ENCODE assay signal across 8 mouse cellular contexts in the genomic region with DNA sequence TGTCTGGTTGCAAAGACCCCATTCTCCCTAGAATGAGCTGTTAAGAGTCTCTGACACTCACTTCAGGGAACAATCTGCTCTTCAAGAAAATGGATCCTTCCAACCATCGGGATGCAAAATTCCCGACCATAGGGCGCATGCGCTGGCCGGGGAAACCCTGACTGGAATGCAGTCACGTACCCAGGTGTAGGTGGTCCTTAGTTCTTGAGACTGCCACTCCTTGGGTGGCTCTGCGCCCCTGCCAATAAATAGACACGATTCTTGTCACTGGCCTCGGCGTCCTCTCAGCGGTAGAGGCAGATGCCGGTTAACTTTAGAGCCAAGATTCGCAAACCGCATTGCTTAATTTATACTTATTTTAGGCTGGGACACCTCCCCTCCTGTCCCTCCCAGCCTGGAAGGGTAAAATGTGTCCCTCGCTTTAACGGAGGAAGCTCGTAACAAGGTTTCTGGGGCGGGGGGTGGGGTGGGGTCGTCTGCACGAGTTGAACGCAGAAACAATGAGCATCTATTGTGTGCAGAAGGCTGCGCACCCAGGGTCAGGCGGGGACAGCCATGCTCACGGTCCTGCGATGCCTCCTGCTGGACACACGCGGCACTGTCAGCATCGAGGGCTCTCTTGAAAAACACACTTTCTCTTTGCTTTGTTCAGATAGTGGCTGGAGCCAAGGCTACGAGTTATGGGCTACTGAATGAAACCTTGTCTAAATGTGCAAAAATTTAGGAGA. TPM values are rescaled to one million over a fixed set of nuclear protein-coding genes. Genes with fewer than 3 reads are reported as not detected.
DNase-seq lines count a peak whose midpoint lies in the region; ATAC-seq lines count a peak whose summit lies in the region.

No protein-coding gene starts in this region.

- H3K9ac ChIP-seq in hindbrain, embryonic 16.5 days (ENCODE audit: low read depth, low read length), result peak overlapping the region; percentile 72

- ATAC-seq in common myeloid progenitor, adult 5-6 weeks (replicated peaks; ENCODE audit: low read depth, poor library complexity, severe bottlenecking), result peak; percentile 59
- peak; percentile 70 for ATAC-seq in hindbrain, embryonic 16.5 days

- peak overlapping the region; percentile 38 for H3K4me3 ChIP-seq in hindbrain, embryonic 16.5 days (ENCODE audit: low read length)
- no peak overlapping the region for H3K4me3 ChIP-seq in macrophage (ENCODE audit: inconsistent target)

- peaks cover 45% of the 10 kb centered on the region for H3K4me1 ChIP-seq in hindbrain, embryonic 16.5 days (ENCODE audit: control insufficient read depth, insufficient read depth, low read depth, low read length)

- 2% methylated on average over 29 of the region's 29 CpGs for WGBS in hindbrain, embryonic 16.5 days
- WGBS in macrophage (ENCODE audit: missing documents), result 17% methylated on average over 29 of the region's 29 CpGs

- peaks cover 22% of the 10 kb centered on the region for H3K36me3 ChIP-seq in hindbrain, embryonic 16.5 days (ENCODE audit: control insufficient read depth, insufficient read depth, low read length)
- peaks cover 23% of the 10 kb centered on the region for H3K36me3 ChIP-seq in macrophage (ENCODE audit: inconsistent target)

- H3K27me3 ChIP-seq in hindbrain, embryonic 16.5 days (replicated peaks; ENCODE audit: control insufficient read depth, insufficient read depth, low read length), result no peaks in the 10 kb centered on the region

- DNase-seq in adrenal gland, adult (ENCODE audit: inconsistent age in 2 of 2, low spot score in 1 of 2), result peak; percentile 89 to 96
- DNase-seq in gastrocnemius, adult 18-20 months (ENCODE audit: low spot score), result peak; percentile 87
- peak; percentile 88 to 89 for DNase-seq in left cerebral cortex, adult 18-20 months (ENCODE audit: low spot score in 2 of 2)
- peak; percentile 71 for DNase-seq in retina, postnatal 7 days (ENCODE audit: low read depth, low spot score)
- peak; percentile 96 for DNase-seq in thymus, postnatal 4 days

- H3K79me2 ChIP-seq in macrophage (ENCODE audit: inconsistent target), result peaks cover 33% of the 10 kb centered on the region

- H3K27ac ChIP-seq in hindbrain, embryonic 16.5 days (ENCODE audit: low read depth, low read length), result peak overlapping the region; percentile 93
- H3K27ac ChIP-seq in macrophage, result peak overlapping the region; percentile 33

- no peaks in the 10 kb centered on the region for H3K9me3 ChIP-seq in hindbrain, embryonic 16.5 days (ENCODE audit: control insufficient read depth, low read length)

- H3K4me2 ChIP-seq in hindbrain, embryonic 16.5 days (ENCODE audit: low read length), result peak overlapping the region; percentile 67

RNA-seq across cellular contexts. Expression of a gene that starts 1.6 kb away (rescaled TPM):
- 1,623 and 1,948 TPM in 2 replicates for total RNA-seq in common myeloid progenitor, adult 5-6 weeks (2017)
- 1,000 to 10,000 TPM; 1,320 to 1,335 TPM for total RNA-seq in gastrocnemius, adult 18-20 months (2021)
- polyA plus RNA-seq in hindbrain, embryonic 16.5 days (2015; fragmentation: Nextera tagmentation; extraction: Ambion mirVana), result 525 and 551 TPM in 2 replicates
- 100 to 1,000 TPM; 899 to 919 TPM for total RNA-seq in left cerebral cortex, adult 18-20 months (2021)
- total RNA-seq in macrophage (2018; cell fraction: chromatin; rRNA removed), result 100 to 1,000 TPM; 161 to 373 (median 228) TPM
- total RNA-seq in macrophage (2018; cell fraction: cytosol; rRNA removed), result 1,000 to 10,000 TPM in 11 of 26 experiments, 100 to 1,000 TPM in 15; 644 to 1,256 (median 896) TPM
- 100 to 1,000 TPM; 248 to 505 (median 331) TPM for total RNA-seq in macrophage (2018; cell fraction: nucleus; rRNA removed)
- polyA plus RNA-seq in macrophage (2018), result 749 to 1,081 TPM (median 1,012 TPM) in 3 replicates

RNA-seq across cellular contexts. Expression of a gene that starts 7.1 kb away (rescaled TPM):
- total RNA-seq in common myeloid progenitor, adult 5-6 weeks (2017), result 8.4 and 17.5 TPM in 2 replicates
- 10 to 100 TPM; 15.3 to 17.1 TPM for total RNA-seq in gastrocnemius, adult 18-20 months (2021)
- polyA plus RNA-seq in hindbrain, embryonic 16.5 days (2015; fragmentation: Nextera tagmentation; extraction: Ambion mirVana), result 47.1 and 56.9 TPM in 2 replicates
- 10 to 100 TPM; 27.8 to 28.8 TPM for total RNA-seq in left cerebral cortex, adult 18-20 months (2021)
- total RNA-seq in macrophage (2018; cell fraction: chromatin; rRNA removed), result 100 to 1,000 TPM in 1 of 26 experiments, 10 to 100 TPM in 25; 30.3 to 113 (median 63.8) TPM
- total RNA-seq in macrophage (2018; cell fraction: cytosol; rRNA removed), result 10 to 100 TPM; 18.8 to 27.9 (median 23.9) TPM
- total RNA-seq in macrophage (2018; cell fraction: nucleus; rRNA removed), result 10 to 100 TPM; 29.0 to 59.1 (median 42.5) TPM
- 19.6 to 22.5 TPM (median 21.5 TPM) in 3 replicates for polyA plus RNA-seq in macrophage (2018)

RNA-seq across cellular contexts. Expression of a gene that starts 8.0 kb away (rescaled TPM):
- 14.3 and 29.8 TPM in 2 replicates for total RNA-seq in common myeloid progenitor, adult 5-6 weeks (2017)
- 10 to 100 TPM; 25.5 to 28.4 TPM for total RNA-seq in gastrocnemius, adult 18-20 months (2021)
- 49.0 and 58.7 TPM in 2 replicates for polyA plus RNA-seq in hindbrain, embryonic 16.5 days (2015; fragmentation: Nextera tagmentation; extraction: Ambion mirVana)
- 10 to 100 TPM; 77.4 to 80.3 TPM for total RNA-seq in left cerebral cortex, adult 18-20 months (2021)
- 10 to 100 TPM; 33.3 to 98.4 (median 63.9) TPM for total RNA-seq in macrophage (2018; cell fraction: chromatin; rRNA removed)
- 10 to 100 TPM; 23.9 to 52.8 (median 37.5) TPM for total RNA-seq in macrophage (2018; cell fraction: cytosol; rRNA removed)
- total RNA-seq in macrophage (2018; cell fraction: nucleus; rRNA removed), result 10 to 100 TPM; 25.6 to 59.4 (median 45.8) TPM
- 41.2 to 57.0 TPM (median 43.5 TPM) in 3 replicates for polyA plus RNA-seq in macrophage (2018)

RNA-seq across cellular contexts. Expression of a gene that starts 8.9 kb away (rescaled TPM):
- not detected in 2 replicates for total RNA-seq in common myeloid progenitor, adult 5-6 weeks (2017)
- total RNA-seq in gastrocnemius, adult 18-20 months (2021), result not detected
- not detected in 2 replicates for polyA plus RNA-seq in hindbrain, embryonic 16.5 days (2015; fragmentation: Nextera tagmentation; extraction: Ambion mirVana)
- not detected for total RNA-seq in left cerebral cortex, adult 18-20 months (2021)
- not detected for total RNA-seq in macrophage (2018; cell fraction: chromatin; rRNA removed)
- not detected for total RNA-seq in macrophage (2018; cell fraction: cytosol; rRNA removed)
- total RNA-seq in macrophage (2018; cell fraction: nucleus; rRNA removed), result not detected
- polyA plus RNA-seq in macrophage (2018), result not detected in 3 replicates

RNA-seq across cellular contexts. Expression of a gene that starts 27.1 kb away (rescaled TPM):
- not detected in 2 replicates for total RNA-seq in common myeloid progenitor, adult 5-6 weeks (2017)
- total RNA-seq in gastrocnemius, adult 18-20 months (2021), result 100 to 1,000 TPM in 1 of 2 experiments, 10 to 100 TPM in 1; 59.9 to 118 TPM
- polyA plus RNA-seq in hindbrain, embryonic 16.5 days (2015; fragmentation: Nextera tagmentation; extraction: Ambion mirVana), result 0.09 and 0.24 TPM in 2 replicates
- total RNA-seq in left cerebral cortex, adult 18-20 months (2021), result not detected
- not detected for total RNA-seq in macrophage (2018; cell fraction: chromatin; rRNA removed)
- not detected for total RNA-seq in macrophage (2018; cell fraction: cytosol; rRNA removed)
- total RNA-seq in macrophage (2018; cell fraction: nucleus; rRNA removed), result not detected
- not detected in 3 replicates for polyA plus RNA-seq in macrophage (2018)
